Mouse (Mus musculus): Measurements from ENCODE around the gene Dnajc24. TPM values are rescaled to one million over a fixed set of nuclear protein-coding genes. Genes with fewer than 3 reads are reported as not detected.

Dnajc24 gene
- total RNA-seq (2023) = 12.5 to 22.5 TPM (median 18.4 TPM) in 4 replicates

GRCm38 (mm10) chr2:106002835-106003739 lies at the start of gene Dnajc24:
Gene Dnajc24 (minus strand): TSS chr2:106003549.

Other genes starting within 250 kb of the Dnajc24 start
- gene Elp4, start 99.0 kb downstream of the Dnajc24 start, total RNA-seq (2023) = 14.9 to 22.0 TPM (median 18.3 TPM) in 4 replicates
- 18.8 to 23.6 TPM (median 21.3 TPM) in 4 replicates for gene Immp1l, start 98.9 kb downstream of the Dnajc24 start, total RNA-seq (2023)

Measured in B cell, adult 62 days (primary cell).